Mouse (Mus musculus) CH12.LX (cell line): ENCODE measurements around the gene Hgd.

Experiments
- BHLHE40 ChIP-seq: IDR thresholded peaks from 2 replicates; pipeline ENCODE4 v1.6.1; 2011; ENCODE audit warnings: mild to moderate bottlenecking, low read depth, low read length, improper control_type of control experiment
- CHD2 ChIP-seq: IDR thresholded peaks from 2 replicates; pipeline ENCODE4 v1.6.1; 2011; ENCODE audit warnings: low read length, improper control_type of control experiment
- CTCF ChIP-seq, 2 experiments: IDR thresholded peaks in 1 of 2; conservative IDR thresholded peaks in 1 of 2; 2 replicates each; pipeline ENCODE4 v1.5.1; 2011 to 2012; ENCODE audit warnings: low read depth in 2 of 2, low read length in 2 of 2, improper control_type of control experiment in 1 of 2, inconsistent platforms in 1 of 2, mild to moderate bottlenecking in 1 of 2, moderate library complexity in 1 of 2
- JUN ChIP-seq: IDR thresholded peaks from 2 replicates; pipeline ENCODE4 v1.6.1; 2011; ENCODE audit warnings: low read depth, mild to moderate bottlenecking, low read length, improper control_type of control experiment, moderate library complexity; ENCODE audit not compliant: insufficient read depth
- MAX ChIP-seq: IDR thresholded peaks from 2 replicates; pipeline ENCODE4 v1.6.1; 2011; ENCODE audit warnings: low read length, improper control_type of control experiment
- MAZ ChIP-seq: IDR thresholded peaks from 2 replicates; pipeline ENCODE4 v1.6.1; 2012; ENCODE audit warnings: low read depth, mild to moderate bottlenecking, inconsistent platforms, low read length, improper control_type of control experiment, moderate library complexity
- MEF2A ChIP-seq: IDR thresholded peaks from 2 replicates; pipeline ENCODE4 v1.6.1; 2014; ENCODE audit warnings: low read depth, mild to moderate bottlenecking, inconsistent platforms, low read length, improper control_type of control experiment, borderline replicate concordance
- POLR2A ChIP-seq: IDR thresholded peaks from 2 replicates; pipeline ENCODE4 v1.6.1; 2011; ENCODE audit warnings: low read depth, mild to moderate bottlenecking, improper control_type of control experiment, low read length
- RCOR1 ChIP-seq: conservative IDR thresholded peaks from 2 replicates; pipeline ENCODE4 v1.6.1; 2012; ENCODE audit warnings: low read depth, mild to moderate bottlenecking, inconsistent platforms, low read length, improper control_type of control experiment
- USF1 ChIP-seq: IDR thresholded peaks from 2 replicates; pipeline ENCODE4 v1.6.1; 2014; ENCODE audit warnings: low read depth, mild to moderate bottlenecking, inconsistent platforms, low read length, improper control_type of control experiment
- USF2 ChIP-seq: conservative IDR thresholded peaks from 2 replicates; pipeline ENCODE4 v1.6.1; 2011; ENCODE audit warnings: low read depth, low read length, improper control_type of control experiment

GRCm38 (mm10) chr16:37552824-37553223 is 27.1 kb upstream of the Hgd start:
- TF ChIP-seq USF2, result no peak
- no peak for TF ChIP-seq MAX
- no peak for TF ChIP-seq BHLHE40
- TF ChIP-seq USF1, result no peak
- no peak for TF ChIP-seq POLR2A
- TF ChIP-seq RCOR1, result no peak
- no peak for TF ChIP-seq CTCF (conservative IDR thresholded peaks at IDR 0.05 in 1 of 2, IDR thresholded peaks at IDR 0.05 in 1 of 2; ENCODE audit: low read depth in 2 of 2, low read length in 2 of 2)
- TF ChIP-seq CHD2, result no peak
- no peak for TF ChIP-seq MEF2A
- TF ChIP-seq JUN, result no peak
- no peak for TF ChIP-seq MAZ
